In the genomic region with DNA sequence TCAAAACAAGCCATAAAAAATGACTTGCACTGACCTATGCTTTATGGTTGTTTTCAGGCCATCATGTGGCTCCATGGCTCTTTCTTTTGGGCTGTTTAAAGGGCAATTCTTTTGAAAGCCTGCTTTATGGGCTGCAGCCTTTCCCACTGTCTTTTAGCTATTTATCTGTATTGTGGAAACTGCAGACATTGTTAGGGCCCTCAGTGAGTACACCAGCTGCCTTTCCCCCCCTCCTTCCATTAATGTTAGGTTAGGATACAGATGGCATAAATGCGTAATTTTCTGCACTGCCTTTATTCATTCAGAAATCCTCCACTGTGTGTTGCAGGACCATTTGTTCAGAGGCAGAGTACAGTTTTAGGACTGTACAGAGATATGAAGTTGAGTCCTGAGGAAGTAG, we compare ENCODE assay signal across 15 mouse cellular contexts.
A peak's percentile ranks its signal among the peaks of the same experiment; 100 is the strongest.
DNase-seq lines count a peak whose midpoint lies in the region; ATAC-seq lines count a peak whose summit lies in the region.
"Had no signal": no experiment of that assay in that cellular context is flagged by ENCODE, and none has a peak within 500 bp of the region (broad histone marks: within the 10 kb centered on the region; RNA-seq: fewer than 3 reads in every experiment).

No protein-coding gene starts in this region.

- no peak overlapping the region for H3K27ac ChIP-seq in intestine, embryonic 15.5 days
- no peak overlapping the region for H3K27ac ChIP-seq in intestine, embryonic 16.5 days (ENCODE audit: low read length)
- H3K27ac ChIP-seq in forebrain, embryonic 16.5 days (ENCODE audit: low read length): peak overlapping the region; percentile 38
- no peak overlapping the region; the same call in 1 of the 2 replicates for H3K27ac ChIP-seq in neural tube, embryonic 13.5 days (replicated peaks)
- H3K27ac ChIP-seq: heart, embryonic 10.5 days; liver, embryonic 13.5 days had no signal

- H3K4me1 ChIP-seq in intestine, embryonic 15.5 days (replicated peaks): no peaks in the 10 kb centered on the region
- H3K4me1 ChIP-seq in intestine, embryonic 16.5 days (ENCODE audit: control insufficient read depth, insufficient read depth, low read length): peaks cover 5% of the 10 kb centered on the region; the same call in 1 of the 2 replicates
- peaks cover 6% of the 10 kb centered on the region for H3K4me1 ChIP-seq in forebrain, embryonic 16.5 days (replicated peaks; ENCODE audit: control insufficient read depth, insufficient read depth, low read length)
- H3K4me1 ChIP-seq in neural tube, embryonic 13.5 days (replicated peaks): peaks cover 8% of the 10 kb centered on the region
- H3K4me1 ChIP-seq: heart, embryonic 10.5 days; liver, embryonic 13.5 days had no signal

- ATAC-seq in intestine, embryonic 15.5 days: peak; percentile 32; the same call in 1 of the 2 replicates
- no peak for ATAC-seq in intestine, embryonic 16.5 days
- peak; percentile 94 for ATAC-seq in forebrain, embryonic 16.5 days
- ATAC-seq in neural tube, embryonic 13.5 days (ENCODE audit: low read depth): peak; percentile 71
- no peak for ATAC-seq in megakaryocyte, adult 5-6 weeks (ENCODE audit: poor library complexity, severe bottlenecking)
- ATAC-seq: lung, postnatal 0 days had no signal

- 83% methylated on average over 1 of the region's 1 CpGs for WGBS in intestine, embryonic 15.5 days
- 73% methylated on average over 1 of the region's 1 CpGs for WGBS in intestine, embryonic 16.5 days
- WGBS in forebrain, embryonic 16.5 days: 20% methylated on average over 1 of the region's 1 CpGs
- 16% methylated on average over 1 of the region's 1 CpGs for WGBS in neural tube, embryonic 13.5 days

- no peaks in the 10 kb centered on the region for H3K9me3 ChIP-seq in intestine, embryonic 15.5 days
- H3K9me3 ChIP-seq in intestine, embryonic 16.5 days (ENCODE audit: control insufficient read depth, low read length): no peaks in the 10 kb centered on the region
- H3K9me3 ChIP-seq in forebrain, embryonic 16.5 days (ENCODE audit: control insufficient read depth, low read length): no peaks in the 10 kb centered on the region
- H3K9me3 ChIP-seq in neural tube, embryonic 13.5 days: no peaks in the 10 kb centered on the region
- H3K9me3 ChIP-seq: heart, embryonic 10.5 days; liver, embryonic 13.5 days had no signal

- H3K36me3 ChIP-seq in intestine, embryonic 15.5 days: no peaks in the 10 kb centered on the region
- peaks cover 3% of the 10 kb centered on the region; the same call in 1 of the 2 replicates for H3K36me3 ChIP-seq in intestine, embryonic 16.5 days (ENCODE audit: control insufficient read depth, insufficient read depth, low read length)
- no peaks in the 10 kb centered on the region for H3K36me3 ChIP-seq in forebrain, embryonic 16.5 days (ENCODE audit: control insufficient read depth, insufficient read depth)
- H3K36me3 ChIP-seq in neural tube, embryonic 13.5 days: no peaks in the 10 kb centered on the region
- H3K36me3 ChIP-seq: heart, embryonic 10.5 days; liver, embryonic 13.5 days had no signal

- H3K27me3 ChIP-seq in intestine, embryonic 15.5 days (replicated peaks): no peaks in the 10 kb centered on the region
- no peaks in the 10 kb centered on the region for H3K27me3 ChIP-seq in intestine, embryonic 16.5 days (replicated peaks; ENCODE audit: control insufficient read depth, insufficient read depth, low read length)
- H3K27me3 ChIP-seq in forebrain, embryonic 16.5 days (replicated peaks; ENCODE audit: control insufficient read depth, insufficient read depth, low read length): no peaks in the 10 kb centered on the region
- no peaks in the 10 kb centered on the region for H3K27me3 ChIP-seq in neural tube, embryonic 13.5 days
- H3K27me3 ChIP-seq: liver, embryonic 13.5 days had no signal

- H3K9ac ChIP-seq in intestine, embryonic 15.5 days: no peak overlapping the region
- H3K9ac ChIP-seq in intestine, embryonic 16.5 days (ENCODE audit: low read depth, low read length): no peak overlapping the region
- H3K9ac ChIP-seq in forebrain, embryonic 16.5 days (replicated peaks; ENCODE audit: low read depth, low read length): no peak overlapping the region
- no peak overlapping the region for H3K9ac ChIP-seq in neural tube, embryonic 13.5 days
- H3K9ac ChIP-seq: liver, embryonic 13.5 days had no signal

- no peak overlapping the region for H3K4me2 ChIP-seq in intestine, embryonic 15.5 days (replicated peaks)
- no peak overlapping the region for H3K4me2 ChIP-seq in intestine, embryonic 16.5 days (ENCODE audit: low read depth, low read length)
- H3K4me2 ChIP-seq in forebrain, embryonic 16.5 days (ENCODE audit: low read length): no peak overlapping the region
- no peak overlapping the region for H3K4me2 ChIP-seq in neural tube, embryonic 13.5 days
- H3K4me2 ChIP-seq: liver, embryonic 13.5 days had no signal

- H3K4me3 ChIP-seq in intestine, embryonic 15.5 days (replicated peaks): no peak overlapping the region
- H3K4me3 ChIP-seq in intestine, embryonic 16.5 days (ENCODE audit: low read length): no peak overlapping the region
- H3K4me3 ChIP-seq in forebrain, embryonic 16.5 days (replicated peaks; ENCODE audit: low read length): no peak overlapping the region
- H3K4me3 ChIP-seq in neural tube, embryonic 13.5 days: no peak overlapping the region
- H3K4me3 ChIP-seq: heart, embryonic 10.5 days; liver, embryonic 13.5 days had no signal

- DNase-seq in embryo, embryonic 10 days (ENCODE audit: low spot score): peak; percentile 39
- no peak for DNase-seq in left cerebral cortex, adult 18-20 months (ENCODE audit: low spot score in 2 of 2)
- DNase-seq: cerebellum, adult 11-12 months; gastrocnemius, postnatal 25 days; heart, postnatal 14 days; kidney, adult 18-20 months; liver, embryonic 13.5 days; thymus, postnatal 36 days had no signal

Comparison
In these comparisons a context has a peak if more than half of its experiments do, and no peak if none do; other contexts are left out.
1. ATAC-seq: peak in intestine, embryonic 15.5 days (single experiment), forebrain, embryonic 16.5 days (single experiment) and neural tube, embryonic 13.5 days (single experiment); none in intestine, embryonic 16.5 days (single experiment) and megakaryocyte, adult 5-6 weeks (single experiment).